In the genomic region with DNA sequence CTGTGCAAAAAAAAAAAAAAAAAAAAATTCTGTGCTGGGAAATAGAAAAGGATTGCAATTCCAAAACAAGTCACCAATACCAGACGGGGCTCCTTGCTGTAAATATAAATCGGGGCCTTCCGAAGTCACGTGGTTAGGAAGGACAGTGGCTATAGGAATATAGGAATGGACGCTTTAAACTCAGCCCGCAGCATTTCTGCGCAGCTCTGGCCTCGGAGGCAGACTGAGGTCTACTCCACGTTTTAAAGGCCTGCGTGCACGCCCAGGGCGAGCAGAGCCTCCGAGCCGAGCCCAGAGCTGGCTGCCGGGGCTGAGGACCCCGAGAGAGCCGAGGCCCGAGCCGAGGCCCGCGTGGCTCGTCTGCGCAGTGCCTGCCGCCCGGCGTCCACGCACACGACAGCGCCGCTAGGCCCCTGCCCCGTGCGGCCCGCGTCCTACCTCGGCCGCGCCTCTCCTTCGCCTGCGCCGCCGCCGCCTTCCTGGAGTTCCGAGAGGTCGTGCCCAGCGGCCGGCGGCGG, we compare ENCODE assay signal across 8 mouse cellular contexts. TPM values are rescaled to one million over a fixed set of nuclear protein-coding genes. Genes with fewer than 3 reads are reported as not detected.
DNase-seq lines count a peak whose midpoint lies in the region; ATAC-seq and TF ChIP-seq lines count a peak whose summit lies in the region.

No protein-coding gene starts in this region.

- H3K27ac ChIP-seq in heart, adult 2 months = peak overlapping the region; percentile 84
- peak overlapping the region; percentile 79 for H3K27ac ChIP-seq in testis, adult 2 months (ENCODE audit: control insufficient read depth, insufficient read depth, low read depth, low read length)
- H3K27ac ChIP-seq in hindbrain, embryonic 11.5 days (ENCODE audit: low read depth, low read length) = peak overlapping the region; percentile 82

- peaks cover 9% of the 10 kb centered on the region for H3K36me3 ChIP-seq in heart, adult 2 months (ENCODE audit: control insufficient read depth, insufficient read depth, low read length)
- no peaks in the 10 kb centered on the region for H3K36me3 ChIP-seq in testis, adult 2 months (ENCODE audit: control insufficient read depth, insufficient read depth, low read length)
- no peaks in the 10 kb centered on the region for H3K36me3 ChIP-seq in hindbrain, embryonic 11.5 days (ENCODE audit: control insufficient read depth, insufficient read depth, low read length)

- peak; percentile 83 for ATAC-seq in hindbrain, embryonic 11.5 days (ENCODE audit: low FRiP score)

- TF ChIP-seq CTCF in heart, adult 2 months (IDR thresholded peaks at IDR 0.05) = no peak
- no peak for TF ChIP-seq CTCF in testis, adult 2 months (IDR thresholded peaks at IDR 0.05; ENCODE audit: control insufficient read depth, insufficient read depth, insufficient replicate concordance, low read depth, low read length)

- intact Hi-C loops in heart, adult 2 months (cut with DNase I) = no loop called here
- intact Hi-C loops in heart, postnatal 36 days (cut with DNase I) = loop anchor here (10.0 kb wide), 2 partner anchors 578 to 978 kb away; a partner anchor contains a TSS

- under 1% methylated on average over 36 of the region's 48 CpGs for WGBS in heart, adult 2 months
- WGBS in hindbrain, embryonic 11.5 days = under 1% methylated on average over 42 of the region's 48 CpGs

- H3K9ac ChIP-seq in heart, adult 2 months (ENCODE audit: low read depth, low read length) = peak overlapping the region; percentile 95
- peak overlapping the region; percentile 85 for H3K9ac ChIP-seq in hindbrain, embryonic 11.5 days (ENCODE audit: low read depth, low read length)

- no peaks in the 10 kb centered on the region for H3K9me3 ChIP-seq in hindbrain, embryonic 11.5 days (ENCODE audit: control insufficient read depth, low read length)

- no peaks in the 10 kb centered on the region; the same call in 1 of the 2 replicates for H3K4me1 ChIP-seq in heart, adult 2 months (ENCODE audit: control insufficient read depth, insufficient read depth, low read length)
- H3K4me1 ChIP-seq in testis, adult 2 months (ENCODE audit: control insufficient read depth, insufficient read depth, low read length) = no peaks in the 10 kb centered on the region
- no peaks in the 10 kb centered on the region for H3K4me1 ChIP-seq in hindbrain, embryonic 11.5 days (replicated peaks; ENCODE audit: control insufficient read depth, insufficient read depth, low read length)

- no peak for DNase-seq in heart, adult 2 months
- DNase-seq in heart, postnatal 36 days = no peak
- no peak for DNase-seq in testis, postnatal 10 days (ENCODE audit: low spot score)
- no peak for DNase-seq in hindbrain, embryonic 11.5 days (ENCODE audit: low spot score)
- DNase-seq in lung, postnatal 25 days (ENCODE audit: low spot score) = peak; percentile 6
- DNase-seq in thymus, postnatal 10 days (ENCODE audit: low spot score in 2 of 2) = no peak
- no peak for DNase-seq in cerebellum, postnatal 10 days

- TF ChIP-seq EP300 in heart, adult 2 months (IDR thresholded peaks at IDR 0.05; ENCODE audit: insufficient read depth, low read depth, low read length) = no peak

- H3K79me2 ChIP-seq in heart, adult 2 months (replicated peaks; ENCODE audit: control insufficient read depth, insufficient read depth, low read length) = no peaks in the 10 kb centered on the region

- peak overlapping the region; percentile 57 for H3K4me3 ChIP-seq in heart, adult 2 months
- H3K4me3 ChIP-seq in testis, adult 2 months (ENCODE audit: control insufficient read depth, low read depth, low read length) = peak overlapping the region; percentile 90
- H3K4me3 ChIP-seq in hindbrain, embryonic 11.5 days (ENCODE audit: low read depth, low read length) = peak overlapping the region; percentile 75

- TF ChIP-seq POLR2A in heart, adult 2 months (IDR thresholded peaks at IDR 0.05; ENCODE audit: insufficient read depth, low read depth, low read length) = no peak
- TF ChIP-seq POLR2A in testis, adult 2 months (IDR thresholded peaks at IDR 0.05; ENCODE audit: control insufficient read depth, low read depth, low read length) = no peak

- H3K27me3 ChIP-seq in heart, adult 2 months (ENCODE audit: control insufficient read depth, insufficient read depth, low read length) = no peaks in the 10 kb centered on the region
- no peaks in the 10 kb centered on the region for H3K27me3 ChIP-seq in testis, adult 2 months (ENCODE audit: control insufficient read depth, insufficient read depth, low read length)
- H3K27me3 ChIP-seq in hindbrain, embryonic 11.5 days (ENCODE audit: control insufficient read depth, insufficient read depth, low read length) = no peaks in the 10 kb centered on the region

- H3K4me2 ChIP-seq in hindbrain, embryonic 11.5 days (replicated peaks; ENCODE audit: low read depth, low read length) = peak overlapping the region; percentile 91

RNA-seq across cellular contexts. Expression of a gene that starts 0.7 kb away (rescaled TPM):
- total RNA-seq in heart, adult 2 months (2021) = 10 to 100 TPM; 36.4 to 38.8 TPM
- polyA plus RNA-seq in heart, adult 2 months (2012; rRNA removed) = 4.9 and 9.2 TPM in 2 replicates
- total RNA-seq in heart, postnatal 36 days (2021) = 10 to 100 TPM; 33.1 to 39.2 TPM
- polyA plus RNA-seq in testis, adult 2 months (2012; rRNA removed) = 2.1 and 3.1 TPM in 2 replicates
- 42.5 and 43.1 TPM in 2 replicates for polyA plus RNA-seq in hindbrain, embryonic 11.5 days (2014; fragmentation: Nextera tagmentation; extraction: Ambion mirVana)

RNA-seq across cellular contexts. Expression of a gene that starts 49.4 kb away (rescaled TPM):
- 1 to 10 TPM; 1.1 to 2.1 TPM for total RNA-seq in heart, adult 2 months (2021)
- 1.3 and 1.9 TPM in 2 replicates for polyA plus RNA-seq in heart, adult 2 months (2012; rRNA removed)
- 1 to 10 TPM; 2.1 to 2.2 TPM for total RNA-seq in heart, postnatal 36 days (2021)
- polyA plus RNA-seq in testis, adult 2 months (2012; rRNA removed) = 31.9 and 35.3 TPM in 2 replicates
- 15.8 and 26.5 TPM in 2 replicates for polyA plus RNA-seq in hindbrain, embryonic 11.5 days (2014; fragmentation: Nextera tagmentation; extraction: Ambion mirVana)
